Mouse (Mus musculus) left cerebral cortex, adult 9 months (tissue): ENCODE data around the gene Pkd1.

Source experiments
- DNase-seq, 2 experiments: peaks; one replicate each; pipeline ENCODE4 v3.0.0; 2022; ENCODE audit warnings: low spot score in 2 of 2

Gene Pkd1

GRCm38 (mm10) chr17:24549618-24550415 is at the start of gene Pkd1:
TSS of gene Pkd1 (plus strand) at chr17:24549834.
- peak; percentile 99 for DNase-seq

DNA sequence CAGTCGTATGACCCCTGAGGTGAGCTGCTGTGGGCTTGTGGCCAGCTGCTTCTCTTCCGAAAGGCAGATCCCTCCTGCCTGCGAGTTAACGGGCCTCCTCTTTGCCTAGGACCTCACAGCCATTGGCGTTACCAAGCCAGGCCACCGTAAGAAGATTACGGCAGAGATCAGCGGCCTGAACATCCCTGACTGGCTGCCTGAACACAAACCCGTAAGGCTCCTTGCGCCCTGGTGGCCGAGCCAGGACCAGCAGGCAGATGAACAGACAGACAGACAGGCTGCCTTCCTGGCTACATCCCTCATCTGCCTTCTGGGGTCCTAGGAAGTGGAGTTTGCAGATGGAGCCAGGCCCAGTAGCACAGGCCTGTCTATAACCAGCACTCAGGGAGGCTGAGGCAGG is 47.4 kb upstream of the Pkd1 start:
- no peak for DNase-seq

DNA sequence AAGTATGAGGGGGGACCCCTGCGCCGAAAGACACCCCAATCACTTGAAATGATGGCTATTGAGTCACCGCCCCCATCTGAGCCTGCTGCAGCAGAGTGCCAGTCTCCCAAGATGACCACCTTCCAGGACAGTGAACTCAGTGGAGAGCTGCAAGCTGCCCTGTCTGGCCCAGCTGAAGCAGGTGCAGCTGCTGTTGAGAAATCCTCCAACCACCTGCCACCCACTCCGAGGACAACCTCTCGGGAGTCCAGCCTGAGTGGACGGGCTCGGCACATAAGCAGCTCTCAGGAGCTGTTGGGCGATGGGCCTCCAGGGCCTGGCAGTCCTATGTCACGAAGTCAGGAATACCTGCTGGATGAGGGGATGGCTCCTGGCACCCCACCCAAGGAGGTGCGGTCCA is 45.5 kb upstream of the Pkd1 start:
- DNase-seq, result no peak

DNA sequence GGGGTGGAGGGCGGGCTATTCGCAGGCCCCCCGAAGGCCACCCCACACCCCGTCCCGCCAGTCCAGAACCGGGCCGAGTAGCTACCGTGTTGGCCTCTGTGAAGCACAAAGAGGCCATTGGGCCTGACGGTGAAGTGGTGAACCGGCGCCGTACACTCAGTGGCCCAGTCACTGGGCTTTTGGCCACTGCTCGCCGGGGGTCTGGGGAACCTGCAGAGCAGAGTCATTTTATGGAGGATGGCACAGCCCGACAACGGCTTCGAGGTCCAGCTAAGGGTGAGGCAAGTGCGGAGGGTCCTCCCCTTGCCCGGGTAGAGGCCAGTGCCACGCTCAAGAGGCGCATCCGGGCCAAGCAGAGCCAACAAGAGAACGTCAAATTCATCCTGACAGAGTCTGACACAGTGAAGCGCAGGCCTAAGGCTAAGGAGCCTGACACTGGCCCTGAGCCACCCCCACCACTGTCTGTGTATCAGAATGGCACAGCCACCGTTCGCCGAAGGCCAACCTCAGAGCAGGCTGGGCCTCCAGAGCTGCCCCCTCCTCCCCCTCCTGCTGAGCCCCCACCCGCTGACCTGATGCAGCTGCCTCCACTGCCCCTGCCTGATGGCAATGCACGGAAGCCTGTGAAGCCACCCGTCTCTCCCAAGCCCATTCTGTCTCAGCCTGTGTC is 44.2 kb upstream of the Pkd1 start:
- no peak for DNase-seq

- DNase-seq, result peak in 1 of 2 experiments; percentile 76
Observed at GRCm38 (mm10) chr17:24506332-24507070, 43.1 kb upstream of the Pkd1 start.

DNA sequence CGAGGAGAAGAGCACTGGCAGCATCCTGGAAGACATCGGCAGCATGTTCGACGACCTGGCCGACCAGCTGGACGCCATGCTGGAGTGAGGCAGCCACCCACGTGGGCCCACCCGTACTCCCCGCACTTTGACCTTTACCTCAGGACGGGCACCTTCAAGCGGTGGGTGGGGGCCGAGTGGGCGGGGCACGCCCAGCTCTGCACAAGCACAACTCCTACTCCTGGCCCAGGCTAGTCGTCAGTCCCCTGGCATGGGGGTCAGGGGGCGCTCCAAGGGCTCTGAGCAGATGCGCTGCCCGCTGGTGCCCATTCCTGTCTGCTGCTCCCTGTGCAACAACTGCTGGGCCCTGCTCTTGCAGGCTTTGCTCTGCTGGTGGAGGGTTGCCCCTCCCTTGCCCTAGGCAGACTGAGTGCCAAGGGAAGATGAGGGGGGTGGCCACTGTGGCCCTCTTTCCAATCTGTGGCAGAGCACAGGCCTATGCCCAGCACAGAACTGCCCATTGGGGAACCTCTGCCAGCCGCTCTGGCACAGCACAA is 42.4 kb upstream of the Pkd1 start:
- no peak for DNase-seq

GRCm38 (mm10) chr17:24507806-24508460 is 41.7 kb upstream of the Pkd1 start:
- no peak for DNase-seq

DNA sequence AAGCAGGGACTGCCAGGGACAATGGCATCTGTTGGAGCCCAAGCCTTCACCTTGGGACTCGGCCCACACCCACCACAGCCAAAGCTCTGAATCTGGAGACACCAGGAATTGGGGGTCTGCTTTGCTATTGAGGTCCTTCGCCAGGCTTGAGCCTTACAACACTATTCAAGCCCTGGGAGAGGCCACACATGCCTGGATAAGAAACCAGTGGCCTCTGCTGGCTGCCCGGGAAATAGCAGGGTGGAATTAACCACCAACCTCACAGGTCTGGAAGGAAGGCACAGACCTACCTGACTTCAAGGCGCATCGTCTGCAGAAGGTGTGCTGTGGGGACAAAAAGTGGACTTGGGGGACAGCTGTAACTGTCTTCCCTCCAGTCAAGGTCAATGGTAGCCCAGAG is 36.0 kb upstream of the Pkd1 start:
- DNase-seq, result peak in 1 of 2 experiments; percentile 81

- no peak for DNase-seq
Observed at GRCm38 (mm10) chr17:24514270-24515257, 35.1 kb upstream of the Pkd1 start.

- no peak for DNase-seq
Observed at GRCm38 (mm10) chr17:24520450-24520849, 29.2 kb upstream of the Pkd1 start.

- no peak for DNase-seq
Observed at GRCm38 (mm10) chr17:24524734-24525133, 24.9 kb upstream of the Pkd1 start.

- DNase-seq, result no peak
Observed at GRCm38 (mm10) chr17:24527315-24527714, 22.3 kb upstream of the Pkd1 start.

- peak; percentile 98 to 100 for DNase-seq
Observed at GRCm38 (mm10) chr17:24527723-24528559, 21.7 kb upstream of the Pkd1 start, which contains the start of gene Traf7. TSS of gene Traf7 (minus strand) at chr17:24527938.

GRCm38 (mm10) chr17:24528560-24528918 is 21.1 kb upstream of the Pkd1 start:
- DNase-seq, result no peak

GRCm38 (mm10) chr17:24529007-24529451 is 20.6 kb upstream of the Pkd1 start:
- peak in 1 of 2 experiments; percentile 65 for DNase-seq

GRCm38 (mm10) chr17:24529883-24530282 is 19.8 kb upstream of the Pkd1 start:
- no peak for DNase-seq

DNA sequence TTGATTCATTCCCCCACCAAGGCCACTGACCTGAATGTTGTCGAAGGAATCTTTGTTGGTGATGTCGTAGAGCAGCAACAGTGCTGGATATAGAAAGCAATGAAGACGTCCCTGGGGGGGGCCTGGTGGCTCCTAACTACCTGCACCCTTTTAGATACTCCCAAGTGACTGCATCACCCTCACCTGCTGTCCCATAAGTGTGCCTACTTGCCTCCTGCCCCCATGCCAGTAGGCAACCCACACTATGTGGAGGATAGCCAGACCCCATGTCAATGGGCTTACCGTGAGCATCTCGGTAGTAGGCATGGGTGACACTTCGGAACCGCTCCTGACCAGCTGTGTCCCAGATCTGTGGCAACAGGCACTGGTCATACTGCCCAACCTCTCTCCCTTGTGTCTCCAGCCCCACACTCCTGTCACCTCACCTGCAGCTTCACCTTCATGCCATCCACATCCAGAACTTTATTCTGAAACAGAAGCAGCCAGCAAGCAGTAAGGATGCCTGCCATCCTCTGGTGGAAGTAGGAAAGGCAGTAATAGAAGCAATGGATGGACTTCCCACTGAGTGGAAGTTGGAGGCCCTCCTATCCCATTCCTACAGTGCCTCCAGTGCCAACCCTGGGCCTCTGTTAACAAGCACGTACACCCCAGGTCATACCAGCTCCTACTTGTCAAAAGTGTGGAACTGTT is 19.1 kb upstream of the Pkd1 start:
- no peak for DNase-seq

- no peak for DNase-seq
Observed at GRCm38 (mm10) chr17:24531064-24531463, 18.6 kb upstream of the Pkd1 start.

- DNase-seq, result no peak
Observed at GRCm38 (mm10) chr17:24532045-24532444, 17.6 kb upstream of the Pkd1 start.
